Mouse (Mus musculus) cerebellum, adult 2 months (tissue): ENCODE results near the gene Endou.

Experiments used
- CTCF ChIP-seq: fragments of 200-500 bp; IDR thresholded peaks from 2 replicates; pipeline ENCODE4 v1.5.1; 2011; ENCODE audit warnings: low read depth, mild to moderate bottlenecking, control low read depth, low read length, moderate library complexity, borderline replicate concordance; ENCODE audit not compliant: insufficient read depth
- POLR2A ChIP-seq: fragments of 200-500 bp; IDR thresholded peaks from 2 replicates; pipeline ENCODE4 v1.6.1; 2011; ENCODE audit warnings: low read length, control low read depth, borderline replicate concordance; ENCODE audit not compliant: insufficient read depth

DNA sequence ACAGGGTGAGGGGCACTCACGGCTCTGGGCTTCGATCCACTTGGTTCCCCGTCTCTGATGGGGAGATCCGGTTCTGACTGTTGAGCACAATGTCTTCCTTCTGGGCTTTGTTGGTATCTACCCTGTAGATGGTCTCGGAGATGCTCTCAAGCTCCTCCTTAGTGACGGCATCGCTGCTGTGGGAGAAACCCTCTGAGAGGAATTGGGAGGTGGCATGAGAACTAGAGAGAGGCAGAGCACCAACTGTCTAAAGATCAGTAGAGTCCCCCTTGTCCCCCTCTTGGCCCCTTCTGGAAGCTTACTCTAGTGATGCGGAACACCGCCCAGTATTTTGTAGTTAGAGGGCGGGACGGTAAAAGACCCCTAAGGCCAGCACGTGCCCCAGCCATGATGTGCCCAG, 11.6 kb downstream of the Endou start:
- TF ChIP-seq CTCF, result no peak
- TF ChIP-seq POLR2A, result no peak
